Mouse (Mus musculus) lung, postnatal 10 days (tissue): ENCODE data around the gene Arhgef6.

Experiments
- DNase-seq: peaks from one replicate; pipeline ENCODE4 v3.0.0; 2021

The Arhgef6 gene

GRCm38 (mm10) chrX:57298946-57299345 lies 39.6 kb downstream of the Arhgef6 start:
- no peak for DNase-seq

GRCm38 (mm10) chrX:57288458-57288857 lies 50.1 kb downstream of the Arhgef6 start:
- DNase-seq: no peak

- no peak for DNase-seq
These were observed 52.2 kb downstream of the Arhgef6 start for GRCm38 (mm10) chrX:57286281-57286680.

DNA sequence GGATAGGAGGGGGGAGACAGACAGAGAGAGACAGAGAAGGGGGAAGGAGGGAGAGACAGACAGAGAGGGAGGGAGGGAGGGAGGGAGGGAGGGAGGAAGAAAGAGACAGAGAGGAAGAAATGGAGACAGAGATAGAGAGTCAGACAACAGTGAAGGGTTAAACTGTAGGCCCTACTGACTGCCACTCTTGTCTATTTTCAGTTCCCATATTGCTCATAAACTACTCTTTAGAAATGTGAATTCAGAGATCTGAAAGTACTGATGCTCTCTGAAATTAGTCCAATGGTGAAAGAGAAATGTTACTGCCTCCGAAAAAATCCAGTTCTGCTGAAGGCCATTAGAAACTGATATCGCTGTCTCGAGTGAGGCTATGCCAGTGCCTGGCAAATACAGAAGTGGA lies 56.3 kb downstream of the Arhgef6 start:
- DNase-seq: no peak

GRCm38 (mm10) chrX:57277560-57278335 lies 60.8 kb downstream of the Arhgef6 start:
- peak; percentile 61 for DNase-seq

DNA sequence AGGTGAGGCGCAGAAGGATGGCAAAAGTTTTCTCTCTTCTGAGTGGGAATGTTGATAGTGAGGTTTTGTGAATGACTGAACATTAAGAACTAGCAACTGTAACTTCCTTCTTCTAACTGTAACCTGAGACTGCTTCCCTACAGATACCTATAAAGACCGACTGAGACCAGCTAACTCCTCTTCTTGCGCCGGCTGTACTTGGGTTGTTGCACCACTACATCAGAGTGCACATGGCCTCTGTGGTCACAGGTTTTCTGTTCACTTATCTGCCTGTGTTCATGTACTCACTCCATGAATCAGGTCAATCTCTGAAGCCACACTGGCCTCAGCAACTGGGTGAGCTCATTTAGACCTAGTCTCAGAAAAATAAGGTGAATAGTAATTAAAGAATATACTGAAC lies 75.0 kb downstream of the Arhgef6 start:
- DNase-seq: no peak

DNA sequence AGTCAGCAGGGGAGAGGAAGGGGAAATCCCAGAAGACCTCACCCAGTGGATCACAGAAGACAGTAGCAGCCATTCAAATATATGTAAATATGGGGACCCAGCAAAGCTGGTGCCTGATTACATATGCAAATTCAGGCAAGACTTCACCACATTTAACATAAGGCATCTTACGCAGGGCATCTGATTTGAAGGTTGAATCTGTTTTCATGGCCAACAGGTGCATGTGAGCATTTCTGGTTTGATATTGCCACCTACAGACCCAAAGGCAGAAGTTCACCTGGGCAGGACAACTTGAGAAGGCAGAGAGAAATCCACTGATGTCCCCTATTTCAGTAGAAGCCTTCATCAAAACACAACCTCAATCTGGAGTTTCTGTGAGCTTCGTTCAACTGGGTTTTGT lies 77.8 kb downstream of the Arhgef6 start:
- DNase-seq: no peak

DNA sequence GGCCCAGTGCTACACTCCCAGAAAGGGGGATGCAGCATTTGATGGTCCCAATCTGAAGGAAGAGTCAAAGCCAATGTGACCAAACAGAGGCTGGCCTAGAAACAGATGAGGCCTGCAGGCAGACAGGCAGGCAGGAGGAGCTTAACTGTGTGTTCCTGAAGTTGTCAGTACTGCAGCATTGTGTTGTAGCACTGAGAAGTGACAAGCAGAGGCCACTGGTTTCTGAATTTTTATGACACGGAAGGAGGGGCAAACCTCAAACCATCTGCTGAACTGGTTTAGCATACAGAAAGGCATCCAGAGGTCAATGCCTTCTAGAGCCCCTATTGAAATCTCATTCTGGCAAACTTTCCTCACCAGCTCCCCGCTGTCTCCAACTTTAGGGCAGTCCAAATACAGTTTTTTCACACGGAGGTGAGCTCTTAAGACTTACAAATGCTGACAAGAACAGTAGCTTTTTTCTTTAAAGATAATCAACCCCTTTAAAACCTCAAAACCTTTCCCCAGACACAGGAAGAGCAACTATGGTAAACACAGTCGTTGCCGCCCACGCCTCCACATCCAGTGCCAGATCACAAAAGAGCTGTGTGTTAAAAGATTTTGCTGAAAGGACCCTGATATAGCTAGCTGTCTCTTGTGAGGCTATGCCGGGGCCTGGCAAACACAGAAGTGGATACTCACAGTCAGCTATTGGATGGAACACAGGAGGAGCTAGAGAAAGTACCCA lies 85.0 kb downstream of the Arhgef6 start:
- DNase-seq: peak; percentile 6

- DNase-seq: no peak
These were observed 100.0 kb downstream of the Arhgef6 start for GRCm38 (mm10) chrX:57238572-57238971.

DNA sequence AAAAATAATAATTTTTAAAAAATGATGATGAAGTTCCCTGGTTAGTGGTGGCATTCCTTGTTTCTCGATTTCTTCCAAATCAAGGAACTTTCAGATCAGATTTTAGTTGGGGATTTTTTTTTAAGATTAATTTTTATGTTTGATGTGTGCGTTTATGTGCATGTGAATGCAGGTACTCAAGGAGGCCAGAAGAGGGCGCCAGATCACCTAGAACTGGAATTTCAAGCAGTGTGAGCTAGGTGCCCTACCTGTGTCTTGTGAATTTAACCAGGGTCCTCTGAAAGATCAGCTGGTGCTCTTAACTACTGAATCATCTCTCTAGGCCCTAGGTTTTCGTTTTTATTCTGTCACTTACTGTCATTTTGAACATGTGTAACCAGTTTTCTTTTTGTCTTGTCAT lies 102.5 kb downstream of the Arhgef6 start:
- DNase-seq: no peak

DNA sequence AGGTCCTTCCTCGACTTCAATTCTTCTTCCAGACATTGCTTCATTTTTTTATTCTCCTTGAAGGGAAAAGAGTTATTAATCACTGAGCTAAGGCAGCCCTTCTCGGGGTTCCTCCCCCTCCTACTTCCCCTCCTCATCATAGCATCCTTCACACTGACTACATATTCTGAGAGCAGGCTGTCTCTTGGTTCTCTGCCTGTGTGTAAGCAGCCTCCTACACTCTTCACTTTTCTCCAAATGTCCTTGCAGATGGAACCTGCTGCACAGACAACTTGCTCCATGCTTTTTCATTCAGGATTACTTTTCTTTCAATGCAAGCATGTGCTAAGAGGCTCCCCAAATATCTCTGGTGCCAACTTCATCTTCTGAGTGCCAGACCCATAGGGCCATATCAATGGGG lies 104.9 kb downstream of the Arhgef6 start:
- no peak for DNase-seq

GRCm38 (mm10) chrX:57228178-57228577 lies 110.4 kb downstream of the Arhgef6 start:
- no peak for DNase-seq

GRCm38 (mm10) chrX:57223301-57223700 lies 115.2 kb downstream of the Arhgef6 start:
- peak; percentile 6 for DNase-seq

GRCm38 (mm10) chrX:57221881-57222280 lies 116.6 kb downstream of the Arhgef6 start:
- DNase-seq: no peak

- no peak for DNase-seq
These were observed 119.0 kb downstream of the Arhgef6 start for GRCm38 (mm10) chrX:57219563-57219962.

DNA sequence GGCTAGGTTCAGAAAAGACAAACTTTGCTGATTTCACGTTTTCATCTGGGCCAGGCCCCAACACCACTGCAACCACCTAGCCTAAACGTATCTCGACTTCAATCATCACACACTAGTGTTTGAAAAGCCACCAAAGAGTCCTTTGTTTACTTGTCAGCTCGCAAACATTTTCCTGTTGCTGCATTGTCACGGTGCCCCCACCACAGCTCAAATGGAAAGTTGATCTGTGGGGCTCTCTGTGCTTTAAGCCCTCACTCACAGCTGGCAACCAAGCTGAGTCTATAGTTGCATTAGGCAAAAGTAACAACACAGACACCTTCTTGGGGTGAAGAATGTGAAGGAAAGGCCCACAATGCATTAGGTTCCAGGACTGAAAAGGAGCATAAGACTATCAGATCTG lies 122.3 kb downstream of the Arhgef6 start:
- DNase-seq: no peak

DNA sequence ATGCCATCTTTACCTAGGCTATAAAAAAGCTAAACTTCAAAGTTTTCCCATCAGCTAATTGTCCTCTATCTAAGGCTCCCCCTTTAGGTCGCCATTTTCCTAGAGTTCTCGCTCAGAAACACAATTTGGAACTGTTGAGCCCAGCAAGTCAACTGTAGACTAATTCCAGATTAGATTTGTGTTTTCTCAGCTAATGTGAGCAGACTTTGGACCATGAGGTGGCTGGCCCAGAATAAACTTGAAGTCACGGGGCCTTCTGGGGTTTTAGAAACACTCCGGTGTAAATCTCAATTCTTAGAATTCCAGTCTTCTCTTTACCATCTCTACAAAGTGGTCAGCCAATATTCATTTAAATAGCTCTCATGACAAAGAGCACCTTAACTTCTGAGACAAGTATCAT lies 123.0 kb downstream of the Arhgef6 start:
- DNase-seq: no peak

GRCm38 (mm10) chrX:57212862-57213261 lies 125.7 kb downstream of the Arhgef6 start:
- no peak for DNase-seq

GRCm38 (mm10) chrX:57211876-57212275 lies 126.7 kb downstream of the Arhgef6 start, which contains the start of gene Cd40lg:
TSS of gene Cd40lg (plus strand) at chrX:57212143.
- DNase-seq: no peak

GRCm38 (mm10) chrX:57210591-57210990 lies 127.9 kb downstream of the Arhgef6 start:
- no peak for DNase-seq

GRCm38 (mm10) chrX:57200397-57200796 lies 138.1 kb downstream of the Arhgef6 start:
- DNase-seq: no peak

- no peak for DNase-seq
These were observed 140.5 kb downstream of the Arhgef6 start for GRCm38 (mm10) chrX:57198036-57198435.

GRCm38 (mm10) chrX:57196319-57196718 lies 142.2 kb downstream of the Arhgef6 start:
- no peak for DNase-seq

GRCm38 (mm10) chrX:57189335-57189734 lies 149.2 kb downstream of the Arhgef6 start:
- no peak for DNase-seq
